Mouse (Mus musculus) lung, postnatal 0 days (tissue): ENCODE measurements at regions not wholly inside any gene's neighbourhood (a gene's known extent, or its start where the extent isn't known, plus 50 kb on each side); places are given as distances from the start of the nearest gene placed in this dataset.

Experiments used
- ATAC-seq: fragments of 200-750 bp; cut with Nextera tagmentation; 2 replicates; pipeline ENCODE4 v1.8.0; 2017; ENCODE audit warnings: moderate library complexity
- DNase-seq: peaks from one replicate; pipeline ENCODE4 v3.0.0-alpha.2; 2016; ENCODE audit warnings: low spot score
- H3K27ac ChIP-seq: fragments of 300-500 bp; sonication (generic); 2 replicates; pipeline ENCODE4 v1.5.1; 2014; ENCODE audit warnings: antibody characterized with exemption, mild to moderate bottlenecking, low read length, mixed read lengths
- H3K27me3 ChIP-seq: fragments of 300-500 bp; sonication (generic); replicated peaks from 2 replicates; pipeline ENCODE4 v1.6.1; 2014; ENCODE audit warnings: low read length, mixed read lengths; ENCODE audit not compliant: insufficient read depth
- H3K36me3 ChIP-seq: fragments of 300-500 bp; sonication (generic); 2 replicates; pipeline ENCODE4 v1.6.1; 2014; ENCODE audit warnings: low read length, mixed read lengths; ENCODE audit not compliant: insufficient read depth
- H3K4me1 ChIP-seq: fragments of 300-500 bp; sonication (generic); 2 replicates; pipeline ENCODE4 v1.6.1; 2014; ENCODE audit warnings: antibody characterized with exemption, low read depth, low read length, mixed read lengths; ENCODE audit not compliant: insufficient read depth
- H3K4me2 ChIP-seq: fragments of 300-500 bp; sonication (generic); replicated peaks from 2 replicates; pipeline ENCODE4 v1.6.1; 2014; ENCODE audit warnings: low read depth, mild to moderate bottlenecking, low read length, moderate library complexity, mixed read lengths
- H3K4me3 ChIP-seq: fragments of 300-500 bp; sonication (generic); 2 replicates; pipeline ENCODE4 v1.5.1; 2014; ENCODE audit warnings: low read depth, low read length
- H3K9ac ChIP-seq: fragments of 300-500 bp; sonication (generic); replicated peaks from 2 replicates; pipeline ENCODE4 v1.6.1; 2014; ENCODE audit warnings: low read depth, mild to moderate bottlenecking
- H3K9me3 ChIP-seq: fragments of 300-500 bp; sonication (generic); 2 replicates; pipeline ENCODE4 v1.6.1; 2016; ENCODE audit warnings: low read length, mixed read lengths
- CTCF ChIP-seq: IDR thresholded peaks from 2 replicates; pipeline ENCODE4 v1.5.1; 2016; ENCODE audit warnings: antibody characterized with exemption, mild to moderate bottlenecking
- EP300 ChIP-seq: IDR thresholded peaks from 2 replicates; pipeline ENCODE4 v1.6.1; 2016; ENCODE audit warnings: antibody characterized with exemption, mild to moderate bottlenecking, control low read depth
- WGBS: fragments of 180-500 bp; shearing (Covaris S2); extraction: QIAGEN DNeasy Blood & Tissue Kit; methylation state at CpG from one replicate; pipeline ENCODE4 v1.1.7; 2014; 5-methylcytosine and 5-hydroxymethylcytosine counted together

- no peak overlapping the region for H3K4me2 ChIP-seq
- WGBS: 84% methylated on average over 3 of the region's 3 CpGs
- H3K9me3 ChIP-seq: no peaks in the 10 kb centered on the region
- H3K36me3 ChIP-seq: no peaks in the 10 kb centered on the region
- ATAC-seq (no peak), DNase-seq (no peak)
- TF ChIP-seq CTCF (no peak), EP300 (no peak)
- H3K27me3 ChIP-seq: no peaks in the 10 kb centered on the region
- H3K4me3 ChIP-seq: no peak overlapping the region
- no peaks in the 10 kb centered on the region for H3K4me1 ChIP-seq
- no peak overlapping the region for H3K9ac ChIP-seq
- H3K27ac ChIP-seq: no peak overlapping the region
These were observed 98.8 kb upstream of the Tmc1 start for GRCm38 (mm10) chr19:21052771-21053170.

GRCm38 (mm10) chr19:21051872-21052271, 97.9 kb upstream of the Tmc1 start:
- Histone ChIP-seq H3K4me3 (no peak overlapping the region), H3K27ac (no peak overlapping the region), H3K27me3 (no peaks in the 10 kb centered on the region), H3K9me3 (no peaks in the 10 kb centered on the region), H3K9ac (no peak overlapping the region), H3K4me1 (no peaks in the 10 kb centered on the region), H3K4me2 (no peak overlapping the region), H3K36me3 (no peaks in the 10 kb centered on the region)
- TF ChIP-seq CTCF: no peak
- TF ChIP-seq EP300: no peak
- ATAC-seq: no peak
- WGBS: 55% methylated on average over 4 of the region's 4 CpGs
- DNase-seq: no peak

GRCm38 (mm10) chr19:21050994-21051721, 97.2 kb upstream of the Tmc1 start:
- TF ChIP-seq EP300 (no peak), CTCF (no peak)
- DNase-seq: no peak
- WGBS: 63% methylated on average over 9 of the region's 9 CpGs
- no peak overlapping the region for H3K27ac ChIP-seq
- no peak overlapping the region for H3K4me3 ChIP-seq
- no peaks in the 10 kb centered on the region for H3K9me3 ChIP-seq
- ATAC-seq: no peak
- H3K27me3 ChIP-seq: no peaks in the 10 kb centered on the region
- no peaks in the 10 kb centered on the region for H3K36me3 ChIP-seq
- H3K4me1 ChIP-seq: no peaks in the 10 kb centered on the region
- no peak overlapping the region for H3K4me2 ChIP-seq
- H3K9ac ChIP-seq: no peak overlapping the region

GRCm38 (mm10) chr19:21049301-21049700, 95.3 kb upstream of the Tmc1 start:
- H3K9me3 ChIP-seq: no peaks in the 10 kb centered on the region
- H3K4me1 ChIP-seq: no peaks in the 10 kb centered on the region
- H3K36me3 ChIP-seq: no peaks in the 10 kb centered on the region
- ATAC-seq (no peak), DNase-seq (no peak)
- no peak overlapping the region for H3K27ac ChIP-seq
- H3K4me2 ChIP-seq: no peak overlapping the region
- no peak overlapping the region for H3K4me3 ChIP-seq
- no peak overlapping the region for H3K9ac ChIP-seq
- TF ChIP-seq EP300: no peak
- TF ChIP-seq CTCF: no peak
- H3K27me3 ChIP-seq: no peaks in the 10 kb centered on the region

- Histone ChIP-seq H3K9ac (no peak overlapping the region), H3K27me3 (no peaks in the 10 kb centered on the region), H3K27ac (no peak overlapping the region), H3K9me3 (no peaks in the 10 kb centered on the region), H3K4me3 (no peak overlapping the region), H3K4me1 (no peaks in the 10 kb centered on the region), H3K36me3 (no peaks in the 10 kb centered on the region), H3K4me2 (no peak overlapping the region)
- TF ChIP-seq CTCF: no peak
- TF ChIP-seq EP300: no peak
- no peak for DNase-seq
- ATAC-seq: no peak
- 75% methylated on average over 12 of the region's 12 CpGs for WGBS
These were observed 91.6 kb upstream of the Tmc1 start for GRCm38 (mm10) chr19:21045565-21045964.

GRCm38 (mm10) chr19:21043958-21044357, 90.0 kb upstream of the Tmc1 start:
- ATAC-seq: no peak
- no peak for TF ChIP-seq EP300
- no peak for TF ChIP-seq CTCF

GRCm38 (mm10) chr19:21042536-21042935, 88.5 kb upstream of the Tmc1 start:
- TF ChIP-seq CTCF: no peak
- TF ChIP-seq EP300: no peak
- no peak overlapping the region for H3K27ac ChIP-seq
- ATAC-seq (no peak), DNase-seq (no peak)
- 75% methylated on average over 3 of the region's 3 CpGs for WGBS
- no peaks in the 10 kb centered on the region for H3K9me3 ChIP-seq
- no peak overlapping the region for H3K9ac ChIP-seq
- no peaks in the 10 kb centered on the region for H3K36me3 ChIP-seq
- no peak overlapping the region for H3K4me3 ChIP-seq
- no peak overlapping the region for H3K4me2 ChIP-seq
- H3K4me1 ChIP-seq: no peaks in the 10 kb centered on the region
- H3K27me3 ChIP-seq: no peaks in the 10 kb centered on the region

More at GRCm38 (mm10) chr19:21043958-21044357, 90.0 kb upstream of the Tmc1 start:
- DNase-seq: no peak
- Histone ChIP-seq H3K27ac (no peak overlapping the region), H3K4me1 (no peaks in the 10 kb centered on the region), H3K4me2 (no peak overlapping the region), H3K9me3 (no peaks in the 10 kb centered on the region), H3K9ac (no peak overlapping the region), H3K27me3 (no peaks in the 10 kb centered on the region), H3K36me3 (no peaks in the 10 kb centered on the region), H3K4me3 (no peak overlapping the region)
- 89% methylated on average over 4 of the region's 4 CpGs for WGBS
